Mouse (Mus musculus) limb, embryonic 12.5 days (tissue): ENCODE measurements at regions not wholly inside any gene's neighbourhood (a gene's known extent, or its start where the extent isn't known, plus 50 kb on each side); places are given as distances from the start of the nearest gene placed in this dataset.

Source experiments
- ATAC-seq: fragments of 200-750 bp; cut with Nextera tagmentation; 2 replicates; pipeline ENCODE4 v1.8.0; 2017; ENCODE audit warnings: low read depth, moderate TSS enrichment; ENCODE audit not compliant: insufficient number of reproducible peaks, insufficient read depth, low FRiP score, low TSS enrichment
- H3K27ac ChIP-seq: fragments of 300-500 bp; sonication (generic); 2 replicates; pipeline ENCODE4 v1.5.1; 2016; ENCODE audit warnings: mild to moderate bottlenecking, moderate library complexity
- H3K27me3 ChIP-seq: fragments of 300-500 bp; sonication (generic); 2 replicates; pipeline ENCODE4 v1.6.1; 2016; ENCODE audit warnings: mild to moderate bottlenecking, moderate library complexity
- H3K36me3 ChIP-seq: fragments of 300-500 bp; sonication (generic); 2 replicates; pipeline ENCODE4 v1.6.1; 2016; ENCODE audit warnings: mild to moderate bottlenecking, moderate library complexity
- H3K4me1 ChIP-seq: fragments of 300-500 bp; sonication (generic); replicated peaks from 2 replicates; pipeline ENCODE4 v1.6.1; 2016
- H3K4me2 ChIP-seq: fragments of 300-500 bp; sonication (generic); 2 replicates; pipeline ENCODE4 v1.6.1; 2016; ENCODE audit warnings: mild to moderate bottlenecking, moderate library complexity
- H3K4me3 ChIP-seq: fragments of 300-500 bp; sonication (generic); replicated peaks from 2 replicates; pipeline ENCODE4 v1.5.1; 2016; ENCODE audit warnings: mild to moderate bottlenecking
- H3K9ac ChIP-seq: fragments of 300-500 bp; sonication (generic); replicated peaks from 2 replicates; pipeline ENCODE4 v1.6.1; 2016; ENCODE audit warnings: mild to moderate bottlenecking, moderate library complexity
- H3K9me3 ChIP-seq: fragments of 300-500 bp; sonication (generic); 2 replicates; pipeline ENCODE4 v1.6.1; 2016; ENCODE audit warnings: mild to moderate bottlenecking, moderate library complexity
- WGBS: fragments of 180-500 bp; shearing (Covaris S2); methylation state at CpG from one replicate; pipeline ENCODE4 v1.1.7; 2016; 5-methylcytosine and 5-hydroxymethylcytosine counted together

DNA sequence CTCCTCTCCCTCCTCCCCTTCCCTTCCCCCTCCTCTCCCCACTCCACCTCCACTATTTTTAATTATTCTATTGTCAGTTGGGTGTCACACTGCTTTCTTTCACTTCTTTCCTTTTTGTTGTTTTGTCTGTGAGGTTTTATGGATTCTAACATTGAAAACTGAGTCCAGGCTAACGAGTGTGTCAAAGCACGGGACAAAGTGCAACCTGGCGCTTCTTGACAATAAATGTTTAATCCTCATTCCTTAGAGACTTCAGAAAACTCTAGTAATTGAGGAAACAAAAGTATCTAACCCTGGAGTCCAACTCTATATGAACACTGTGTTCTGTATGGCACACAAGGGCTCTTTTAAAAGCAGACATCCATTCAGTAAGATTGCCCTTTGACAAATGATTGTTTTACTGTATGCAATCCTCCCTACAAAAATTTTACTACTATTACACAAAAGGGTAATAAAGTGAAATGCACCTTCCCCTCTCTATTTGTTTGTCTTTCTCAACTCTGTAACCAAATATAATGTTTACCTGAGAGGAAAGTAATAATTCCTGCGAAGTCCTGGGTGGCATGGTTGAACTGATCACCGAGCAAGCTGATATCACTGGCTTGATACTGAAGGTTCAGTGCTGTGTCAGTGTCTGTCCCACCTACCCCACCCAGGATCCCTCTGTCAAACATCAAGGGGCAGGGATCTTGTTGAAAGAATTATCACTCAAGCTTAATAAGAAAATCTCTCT, 334.1 kb downstream of the Ppargc1a start:
- no peak for ATAC-seq
- Histone ChIP-seq H3K4me3 (no peak overlapping the region), H3K4me1 (no peaks in the 10 kb centered on the region), H3K4me2 (no peak overlapping the region), H3K9me3 (no peaks in the 10 kb centered on the region), H3K27ac (no peak overlapping the region), H3K27me3 (no peaks in the 10 kb centered on the region), H3K9ac (no peak overlapping the region), H3K36me3 (no peaks in the 10 kb centered on the region)
- WGBS, result 72% methylated on average over 5 of the region's 5 CpGs

DNA sequence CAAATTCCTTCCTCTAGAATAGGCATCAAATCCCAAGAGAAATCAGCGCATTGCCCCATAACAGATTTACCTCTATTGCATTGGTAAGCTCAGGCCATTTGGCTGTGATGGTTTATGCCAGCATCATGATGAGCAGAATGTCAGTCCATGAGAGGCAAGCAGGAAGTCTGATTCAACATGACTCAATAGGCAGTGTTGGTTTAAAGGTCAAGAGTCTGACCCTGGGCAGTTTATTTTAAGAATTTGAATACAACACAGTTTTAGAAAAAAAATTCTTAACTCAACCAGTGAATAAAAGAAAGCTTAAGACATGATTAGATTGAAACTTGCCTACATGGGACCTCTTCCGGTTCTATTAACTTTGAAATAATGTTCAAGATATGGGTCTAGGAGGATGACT, 337.7 kb downstream of the Ppargc1a start:
- WGBS, result 91% methylated on average over 2 of the region's 2 CpGs
- no peak overlapping the region for H3K4me2 ChIP-seq
- no peak overlapping the region for H3K27ac ChIP-seq
- H3K27me3 ChIP-seq, result no peaks in the 10 kb centered on the region
- no peaks in the 10 kb centered on the region for H3K4me1 ChIP-seq
- H3K9me3 ChIP-seq, result no peaks in the 10 kb centered on the region
- H3K4me3 ChIP-seq, result no peak overlapping the region
- H3K36me3 ChIP-seq, result no peaks in the 10 kb centered on the region
- no peak overlapping the region for H3K9ac ChIP-seq
- ATAC-seq, result no peak

DNA sequence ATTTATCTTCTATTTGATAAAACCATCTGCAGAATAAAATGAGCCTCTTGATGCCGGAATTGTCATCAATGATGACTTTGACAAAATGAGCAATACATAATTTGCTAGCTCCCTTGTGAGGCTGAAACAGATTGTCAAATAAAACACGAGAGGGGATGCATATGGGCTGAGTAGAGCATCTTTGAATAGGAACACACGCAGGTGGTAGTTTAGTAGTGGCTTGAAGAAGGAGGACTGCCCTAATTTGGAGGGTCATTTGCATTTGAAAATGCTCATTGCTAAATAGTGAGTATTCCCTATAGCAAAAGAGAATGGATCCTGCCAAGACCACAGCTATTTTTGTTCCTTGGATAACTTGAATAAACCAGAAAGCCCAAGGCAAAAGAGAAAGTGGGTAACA, 339.5 kb downstream of the Ppargc1a start:
- no peaks in the 10 kb centered on the region for H3K36me3 ChIP-seq
- H3K9ac ChIP-seq, result no peak overlapping the region
- no peak overlapping the region for H3K4me2 ChIP-seq
- no peak for ATAC-seq
- 84% methylated on average over 3 of the region's 3 CpGs for WGBS
- H3K9me3 ChIP-seq, result no peaks in the 10 kb centered on the region
- no peak overlapping the region for H3K27ac ChIP-seq
- no peaks in the 10 kb centered on the region for H3K4me1 ChIP-seq
- no peaks in the 10 kb centered on the region for H3K27me3 ChIP-seq
- no peak overlapping the region for H3K4me3 ChIP-seq

DNA sequence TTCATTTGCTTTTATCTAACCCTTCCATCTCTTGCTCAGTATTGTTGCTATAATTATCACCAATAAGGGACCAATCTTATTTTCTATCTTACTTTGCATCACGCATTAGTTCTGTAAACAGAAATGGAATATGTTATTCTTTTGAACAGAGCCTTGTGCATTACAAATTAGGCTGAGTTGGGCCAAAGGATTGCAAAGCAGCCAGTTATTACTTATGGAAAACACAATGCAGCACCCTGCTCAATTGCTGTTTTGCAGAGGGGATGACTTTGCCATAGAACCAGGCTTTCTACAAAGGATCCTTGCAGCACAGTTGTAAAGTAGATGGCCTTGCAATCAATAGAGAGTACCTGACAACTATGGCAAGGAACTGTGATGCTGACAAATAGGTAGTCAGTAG, 364.3 kb downstream of the Ppargc1a start:
- Histone ChIP-seq H3K4me1 (no peaks in the 10 kb centered on the region), H3K9me3 (no peaks in the 10 kb centered on the region), H3K4me2 (no peak overlapping the region), H3K36me3 (no peaks in the 10 kb centered on the region), H3K27me3 (no peaks in the 10 kb centered on the region), H3K27ac (no peak overlapping the region), H3K9ac (no peak overlapping the region), H3K4me3 (no peak overlapping the region)
- 92% methylated on average over 1 of the region's 1 CpGs for WGBS
- no peak for ATAC-seq

DNA sequence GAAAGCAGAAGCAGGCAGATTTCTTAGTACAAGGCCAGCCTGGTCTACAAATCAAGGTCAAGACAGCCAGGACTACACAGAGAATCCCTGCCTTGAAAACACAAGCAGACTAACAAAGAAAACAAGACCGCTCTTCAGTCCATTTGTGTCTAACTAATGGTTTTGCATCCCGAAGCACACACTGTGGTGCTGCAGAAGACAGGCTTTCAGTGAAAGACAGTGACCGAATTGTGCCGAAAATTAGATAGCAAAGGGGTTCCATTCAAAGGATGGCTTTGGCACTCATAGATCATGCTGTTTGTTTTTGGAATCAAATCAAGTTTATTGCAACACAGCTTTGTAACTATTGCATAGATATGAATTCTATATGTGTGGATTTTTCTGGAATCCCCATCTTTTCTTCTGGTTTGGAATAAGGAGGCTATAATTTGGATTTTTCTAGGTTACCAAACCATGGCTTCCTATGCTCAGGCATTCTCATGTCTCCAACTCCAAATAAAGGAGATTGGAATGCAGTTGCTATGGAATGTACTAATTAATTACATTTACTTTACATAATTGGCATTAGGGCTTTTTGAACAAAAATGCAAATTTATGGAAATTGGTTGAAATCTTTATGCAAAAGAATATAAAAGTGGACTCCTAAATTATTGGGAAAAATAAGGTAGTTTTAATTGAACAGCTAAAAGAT, 364.9 kb downstream of the Ppargc1a start:
- no peaks in the 10 kb centered on the region for H3K27me3 ChIP-seq
- no peak overlapping the region for H3K4me3 ChIP-seq
- H3K4me1 ChIP-seq, result no peaks in the 10 kb centered on the region
- H3K9me3 ChIP-seq, result no peaks in the 10 kb centered on the region
- no peak overlapping the region for H3K4me2 ChIP-seq
- no peak overlapping the region for H3K9ac ChIP-seq
- no peaks in the 10 kb centered on the region for H3K36me3 ChIP-seq
- ATAC-seq, result no peak
- WGBS, result 86% methylated on average over 4 of the region's 4 CpGs
- no peak overlapping the region for H3K27ac ChIP-seq

DNA sequence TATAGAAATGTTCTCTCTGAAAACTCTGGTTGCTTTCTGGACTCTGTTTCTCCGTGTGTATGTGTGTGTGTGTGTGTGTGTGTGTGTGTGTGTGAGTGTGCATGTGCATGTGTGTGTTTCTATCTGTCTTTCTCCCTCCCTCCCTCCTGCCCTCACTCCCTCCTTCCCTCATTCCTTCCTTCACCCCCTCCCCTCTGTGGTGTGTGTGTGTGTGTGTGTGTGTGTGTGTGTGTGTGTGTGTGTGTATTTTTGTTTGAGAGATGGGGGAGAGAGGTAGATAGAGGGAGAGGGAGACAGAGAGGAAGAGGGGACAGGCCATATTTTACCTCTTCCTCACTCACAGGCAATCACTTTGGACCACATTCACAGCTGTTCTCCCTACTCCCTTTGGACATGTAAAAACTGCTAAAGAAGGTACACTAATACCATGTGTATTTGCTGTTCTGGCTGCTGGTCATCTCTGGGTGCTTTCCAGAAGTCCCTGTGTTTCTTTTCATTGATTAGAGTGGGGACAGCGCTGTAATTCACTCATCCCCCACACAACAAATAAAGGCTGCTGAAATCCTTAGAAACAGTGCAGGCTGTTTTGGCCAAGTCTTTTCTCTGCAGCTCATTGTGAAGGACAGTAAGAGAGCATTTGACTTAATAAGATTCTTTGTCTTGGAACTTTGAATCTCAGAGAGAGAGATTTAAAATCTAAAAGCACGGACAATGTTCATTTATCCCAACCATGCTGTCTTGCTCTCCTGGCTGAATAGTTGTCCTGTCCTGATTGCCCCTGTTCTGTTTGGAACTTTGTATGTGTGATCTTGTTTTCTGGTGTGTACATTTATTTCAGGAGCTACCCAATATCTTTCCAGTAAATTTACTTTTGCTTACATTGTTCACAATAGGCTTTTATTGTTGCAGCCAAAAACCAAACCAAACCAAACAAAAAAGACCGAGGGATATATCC, 370.9 kb downstream of the Ppargc1a start:
- no peaks in the 10 kb centered on the region for H3K27me3 ChIP-seq
- 72% methylated on average over 4 of the region's 4 CpGs for WGBS
- no peaks in the 10 kb centered on the region for H3K4me1 ChIP-seq
- no peaks in the 10 kb centered on the region for H3K9me3 ChIP-seq
- no peak overlapping the region for H3K27ac ChIP-seq
- no peak overlapping the region for H3K9ac ChIP-seq
- no peaks in the 10 kb centered on the region for H3K36me3 ChIP-seq
- ATAC-seq, result no peak
- no peak overlapping the region for H3K4me3 ChIP-seq
- no peak overlapping the region for H3K4me2 ChIP-seq

DNA sequence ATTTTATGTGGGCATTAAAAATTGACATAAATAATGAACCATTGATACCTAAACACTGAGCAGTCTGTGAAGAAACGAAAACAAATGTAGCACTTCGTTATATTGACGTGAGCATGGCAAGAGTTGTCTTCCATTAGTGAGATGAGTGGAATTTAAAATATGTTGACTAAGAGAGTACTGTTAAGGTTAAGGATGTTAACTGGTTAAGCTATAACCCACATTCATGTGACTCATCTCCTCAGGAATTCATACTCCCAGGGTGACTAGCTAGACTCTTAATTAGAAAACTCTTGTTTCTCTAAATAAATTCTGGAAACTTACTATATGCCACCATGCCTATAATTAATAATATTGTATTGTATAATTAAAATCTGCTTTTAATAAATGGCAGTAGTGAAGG, 376.9 kb downstream of the Ppargc1a start:
- no peaks in the 10 kb centered on the region for H3K27me3 ChIP-seq
- 80% methylated on average over 3 of the region's 3 CpGs for WGBS

DNA sequence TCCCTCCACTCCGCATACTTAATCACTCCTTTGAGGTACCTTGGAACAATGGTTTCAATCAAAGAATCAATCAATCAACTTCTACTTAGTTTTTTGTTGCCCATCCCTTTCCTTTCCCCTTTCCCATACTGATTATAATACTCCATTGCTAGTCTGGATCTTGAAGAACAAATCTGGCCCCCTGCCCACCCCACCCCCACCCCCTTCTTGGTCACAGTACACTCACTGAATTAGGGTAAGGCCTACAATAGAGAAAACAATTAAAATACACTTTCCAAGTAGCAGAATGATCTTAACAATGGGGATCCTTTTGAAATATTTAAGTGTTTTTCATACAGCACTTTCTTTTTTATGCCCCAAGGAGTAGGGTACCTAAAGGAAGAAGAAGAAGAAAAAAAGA, 397.7 kb downstream of the Ppargc1a start:
- WGBS, result 97% methylated on average over 1 of the region's 1 CpGs
- 0 out of 2 replicates have a peak, but pooled peaks cover 2% of the 10 kb centered on the region for H3K4me1 ChIP-seq

More for the DNA sequence above, 376.9 kb downstream of the Ppargc1a start:
- Histone ChIP-seq H3K4me1 (no peaks in the 10 kb centered on the region), H3K36me3 (no peaks in the 10 kb centered on the region), H3K9ac (no peak overlapping the region), H3K9me3 (no peaks in the 10 kb centered on the region), H3K4me2 (no peak overlapping the region), H3K4me3 (no peak overlapping the region), H3K27ac (no peak overlapping the region)
- ATAC-seq, result no peak

DNA sequence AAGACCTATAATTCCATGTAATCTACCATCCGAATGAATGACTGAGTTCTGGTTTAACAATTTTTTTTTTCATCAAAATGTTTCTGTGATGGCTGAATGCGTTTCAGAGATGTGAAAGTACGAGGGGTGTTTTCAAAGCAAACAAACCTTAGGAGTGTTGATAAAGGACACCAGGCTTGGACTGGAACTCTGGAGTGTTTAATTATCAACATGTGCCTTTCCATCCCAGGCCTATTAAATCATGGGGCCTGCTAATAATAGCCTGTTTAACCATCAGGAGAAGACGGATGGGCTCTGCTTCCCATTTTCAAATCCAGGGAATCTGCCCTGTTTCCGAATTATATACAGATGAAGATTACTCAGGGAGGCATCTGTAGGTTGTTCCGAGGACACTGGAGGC, 399.3 kb downstream of the Ppargc1a start:
- Histone ChIP-seq H3K9me3 (no peaks in the 10 kb centered on the region), H3K4me3 (no peak overlapping the region), H3K9ac (no peak overlapping the region), H3K4me2 (no peak overlapping the region), H3K27ac (no peak overlapping the region), H3K4me1 (0 out of 2 replicates have a peak, but pooled peaks cover 2% of the 10 kb centered on the region), H3K27me3 (no peaks in the 10 kb centered on the region), H3K36me3 (no peaks in the 10 kb centered on the region)
- no peak for ATAC-seq
- 29% methylated on average over 6 of the region's 6 CpGs for WGBS

More for the DNA sequence above, 397.7 kb downstream of the Ppargc1a start:
- no peaks in the 10 kb centered on the region for H3K36me3 ChIP-seq
- no peak overlapping the region for H3K4me2 ChIP-seq
- no peak overlapping the region for H3K4me3 ChIP-seq
- no peaks in the 10 kb centered on the region for H3K9me3 ChIP-seq
- no peak overlapping the region for H3K27ac ChIP-seq
- no peak overlapping the region for H3K9ac ChIP-seq
- H3K27me3 ChIP-seq, result no peaks in the 10 kb centered on the region
- ATAC-seq, result no peak

DNA sequence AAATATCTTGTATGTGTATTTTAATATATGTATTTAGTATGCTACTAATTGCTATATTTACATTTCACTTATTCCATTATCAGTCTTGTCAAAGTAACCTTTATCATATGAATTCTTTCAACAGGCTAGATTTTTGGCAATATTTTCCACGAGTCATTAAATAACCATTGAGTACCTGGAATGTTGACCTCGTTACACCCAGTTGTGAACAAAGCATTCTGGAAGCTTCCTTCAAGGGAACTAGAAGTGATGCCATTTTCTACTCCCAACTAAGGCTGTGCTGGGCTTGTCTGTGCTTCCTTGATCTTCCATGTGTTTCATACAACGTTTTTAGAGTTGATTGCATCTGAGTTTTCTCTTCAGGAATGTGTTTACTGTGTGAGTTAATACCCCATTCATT, 410.6 kb downstream of the Ppargc1a start:
- 62% methylated on average over 3 of the region's 3 CpGs for WGBS
- no peak overlapping the region for H3K4me2 ChIP-seq
- H3K9ac ChIP-seq, result no peak overlapping the region
- ATAC-seq, result no peak
- H3K4me1 ChIP-seq, result no peaks in the 10 kb centered on the region
- no peak overlapping the region for H3K27ac ChIP-seq
- no peaks in the 10 kb centered on the region for H3K36me3 ChIP-seq
- no peaks in the 10 kb centered on the region for H3K9me3 ChIP-seq
- H3K4me3 ChIP-seq, result no peak overlapping the region
- no peaks in the 10 kb centered on the region for H3K27me3 ChIP-seq

DNA sequence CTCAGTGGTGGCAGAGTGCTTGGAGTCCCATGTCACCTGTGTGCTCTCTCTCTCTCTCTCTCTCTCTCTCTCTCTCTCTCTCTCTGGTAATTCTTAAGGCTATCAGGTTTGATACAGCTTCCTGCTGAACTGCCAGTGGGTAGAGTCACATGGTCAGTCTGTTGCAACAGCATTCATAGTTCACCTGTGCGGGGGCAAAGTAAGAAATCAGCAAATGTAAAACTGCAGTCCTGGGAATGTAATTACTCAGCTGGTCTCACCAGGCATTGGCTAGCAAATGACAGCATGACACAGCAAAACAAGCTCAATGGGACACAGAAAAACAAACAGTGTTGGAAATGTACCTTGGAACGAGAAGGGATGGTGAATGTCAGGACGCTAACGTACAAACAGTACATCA, 422.7 kb downstream of the Ppargc1a start:
- Histone ChIP-seq H3K9ac (no peak overlapping the region), H3K4me1 (no peaks in the 10 kb centered on the region), H3K36me3 (no peaks in the 10 kb centered on the region), H3K4me3 (no peak overlapping the region), H3K4me2 (no peak overlapping the region), H3K27me3 (no peaks in the 10 kb centered on the region), H3K27ac (no peak overlapping the region), H3K9me3 (no peaks in the 10 kb centered on the region)
- WGBS, result 82% methylated on average over 4 of the region's 4 CpGs
- ATAC-seq, result no peak
